Mouse (Mus musculus) small intestine, adult 2 months (tissue): ENCODE results near the gene Lama5.

Source experiments
- CTCF ChIP-seq: fragments of 200-500 bp; IDR thresholded peaks from 2 replicates; pipeline ENCODE4 v1.5.1; 2012; ENCODE audit warnings: low read depth, mild to moderate bottlenecking, control low read depth, inconsistent platforms, low read length, moderate library complexity, mixed read lengths; ENCODE audit not compliant: insufficient replicate concordance, insufficient read length; ENCODE audit errors: extremely low read depth
- POLR2A ChIP-seq: fragments of 200-500 bp; IDR thresholded peaks from 2 replicates; pipeline ENCODE4 v1.6.1; 2012; ENCODE audit warnings: low read depth, mild to moderate bottlenecking, control low read depth, inconsistent platforms, low read length, moderate library complexity

DNA sequence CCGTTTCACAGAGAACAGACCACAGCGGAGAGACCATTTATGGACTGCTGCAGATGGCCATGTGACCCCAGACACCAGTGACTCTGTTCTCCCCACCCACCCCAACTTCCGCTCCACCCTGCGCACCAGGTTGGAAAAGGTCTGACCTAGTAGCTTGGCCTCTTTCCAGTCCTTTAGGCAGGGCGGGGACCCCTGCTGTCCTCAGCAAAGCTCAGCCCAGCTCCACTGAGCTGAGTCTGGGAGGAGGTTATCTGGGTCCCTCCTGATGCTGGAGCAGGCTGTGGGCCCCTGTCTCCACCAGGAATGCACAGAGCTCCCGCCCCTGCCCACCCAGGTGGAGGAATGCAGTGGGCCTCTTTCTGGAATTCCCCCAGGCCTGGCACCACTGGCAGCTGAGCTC lies 9.3 kb upstream of the Lama5 start:
- TF ChIP-seq CTCF (no peak), POLR2A (no peak)
